Mouse (Mus musculus) spleen, postnatal 0 days (tissue): ENCODE data around the gene Olfr564. TPM values are rescaled to one million over a fixed set of nuclear protein-coding genes. Genes with fewer than 3 reads are reported as not detected.

Experiments
- polyA plus RNA-seq: library from polyadenylated mRNA; unstranded; fragments of >200 nt; fragmentation: Nextera tagmentation; extraction: Ambion mirVana; gene quantifications from 2 replicates; pipeline ENCODE4 v1.2.1, GENCODE M21; 2015

Olfr564 gene
- not detected in 2 replicates for polyA plus RNA-seq

GRCm38 (mm10) chr7:102803180-102803579 lies at the start of gene Olfr564:
TSS of gene Olfr564 (plus strand) at chr7:102803480.

GRCm38 (mm10) chr7:102759266-102759665 lies 44.0 kb upstream of the Olfr564 start, which contains the start of the genes Olfr560 and Olfr78:
TSS of gene Olfr560 (minus strand) at chr7:102759366.
TSS of gene Olfr78 (minus strand) at chr7:102759471.

GRCm38 (mm10) chr7:102770921-102771320 lies 32.4 kb upstream of the Olfr564 start, which contains the start of gene Olfr561:
TSS of gene Olfr561 (plus strand) at chr7:102771221.

Other genes starting within 250 kb of the Olfr564 start
- gene Trim21, start 238.0 kb upstream of the Olfr564 start, polyA plus RNA-seq, result 1.1 and 1.3 TPM in 2 replicates
- not detected in 2 replicates for gene Olfr550, start 232.0 kb upstream of the Olfr564 start, polyA plus RNA-seq
- not detected in 2 replicates for gene Olfr551, start 211.6 kb upstream of the Olfr564 start, polyA plus RNA-seq
- gene Olfr552, start 205.7 kb upstream of the Olfr564 start, polyA plus RNA-seq, result not detected in 2 replicates
- gene Olfr553, start 185.3 kb upstream of the Olfr564 start, polyA plus RNA-seq, result not detected in 2 replicates
- not detected in 2 replicates for gene Olfr554, start 165.0 kb upstream of the Olfr564 start, polyA plus RNA-seq
- gene Olfr555, start 144.7 kb upstream of the Olfr564 start, polyA plus RNA-seq, result not detected in 2 replicates
- not detected in 2 replicates for gene Olfr556, start 138.6 kb upstream of the Olfr564 start, polyA plus RNA-seq
- gene Trim68, start 116.2 kb upstream of the Olfr564 start, polyA plus RNA-seq, result 3.6 and 4.1 TPM in 2 replicates
- not detected in 2 replicates for gene Olfr557, start 107.6 kb upstream of the Olfr564 start, polyA plus RNA-seq
- gene Olfr558, start 101.3 kb upstream of the Olfr564 start, polyA plus RNA-seq, result 0.06 TPM in 1 of 2 replicates, not detected in the other
- gene Olfr33, start 84.4 kb upstream of the Olfr564 start, polyA plus RNA-seq, result not detected in 2 replicates
- gene Olfr559, start 76.0 kb upstream of the Olfr564 start, polyA plus RNA-seq, result not detected in 2 replicates
- not detected in 2 replicates for gene Olfr560, start 44.1 kb upstream of the Olfr564 start, polyA plus RNA-seq
- gene Olfr78, start 44.0 kb upstream of the Olfr564 start, polyA plus RNA-seq, result not detected in 2 replicates
- gene Olfr561, start 32.3 kb upstream of the Olfr564 start, polyA plus RNA-seq, result not detected in 2 replicates
- not detected in 2 replicates for gene Olfr566, start 55.3 kb downstream of the Olfr564 start, polyA plus RNA-seq
- not detected in 2 replicates for gene Olfr568, start 73.6 kb downstream of the Olfr564 start, polyA plus RNA-seq
- not detected in 2 replicates for gene Olfr569, start 87.4 kb downstream of the Olfr564 start, polyA plus RNA-seq
- not detected in 2 replicates for gene Olfr570, start 91.1 kb downstream of the Olfr564 start, polyA plus RNA-seq
- not detected in 2 replicates for gene Olfr571, start 114.1 kb downstream of the Olfr564 start, polyA plus RNA-seq
- gene Olfr572, start 120.9 kb downstream of the Olfr564 start, polyA plus RNA-seq, result not detected in 2 replicates
- gene Olfr573-ps1, start 139.1 kb downstream of the Olfr564 start, polyA plus RNA-seq, result not detected in 2 replicates
- not detected in 2 replicates for gene Olfr574, start 145.0 kb downstream of the Olfr564 start, polyA plus RNA-seq
- not detected in 2 replicates for gene Olfr575, start 155.3 kb downstream of the Olfr564 start, polyA plus RNA-seq
- not detected in 2 replicates for gene Olfr576, start 159.2 kb downstream of the Olfr564 start, polyA plus RNA-seq
- not detected in 2 replicates for gene Olfr577, start 172.5 kb downstream of the Olfr564 start, polyA plus RNA-seq
- gene Olfr578, start 185.8 kb downstream of the Olfr564 start, polyA plus RNA-seq, result not detected in 2 replicates
- gene Olfr582, start 234.5 kb downstream of the Olfr564 start, polyA plus RNA-seq, result not detected in 2 replicates
- gene Olfr583, start 247.8 kb downstream of the Olfr564 start, polyA plus RNA-seq, result not detected in 2 replicates